Mouse (Mus musculus) kidney, adult 11 months (tissue): Measurements from ENCODE around the gene Tecta.
A peak's percentile ranks its signal among the peaks of the same experiment; 100 is the strongest.

ENCODE experiments used
- DNase-seq: peaks from one replicate; pipeline ENCODE4 v3.0.0; 2022

The Tecta gene

GRCm38 (mm10) chr9:42385656-42386055 lies 14.1 kb downstream of the Tecta start:
- no peak for DNase-seq

- DNase-seq, result no peak
Measured at GRCm38 (mm10) chr9:42382628-42383347, 16.9 kb downstream of the Tecta start.

- no peak for DNase-seq
Measured at GRCm38 (mm10) chr9:42382063-42382462, 17.7 kb downstream of the Tecta start.

GRCm38 (mm10) chr9:42378071-42378470 lies 21.7 kb downstream of the Tecta start:
- DNase-seq, result no peak

GRCm38 (mm10) chr9:42377656-42378055 lies 22.1 kb downstream of the Tecta start:
- DNase-seq, result no peak

GRCm38 (mm10) chr9:42371670-42372368 lies 27.9 kb downstream of the Tecta start:
- DNase-seq, result no peak

GRCm38 (mm10) chr9:42357585-42357984 lies 42.1 kb downstream of the Tecta start:
- DNase-seq, result no peak

GRCm38 (mm10) chr9:42354871-42355270 lies 44.9 kb downstream of the Tecta start:
- DNase-seq, result no peak

GRCm38 (mm10) chr9:42349791-42350190 lies 49.9 kb downstream of the Tecta start:
- DNase-seq, result no peak

GRCm38 (mm10) chr9:42346297-42346696 lies 53.4 kb downstream of the Tecta start:
- no peak for DNase-seq

- DNase-seq, result no peak
Measured at GRCm38 (mm10) chr9:42339151-42339550, 60.6 kb downstream of the Tecta start.

- no peak for DNase-seq
Measured at GRCm38 (mm10) chr9:42337026-42337425, 62.7 kb downstream of the Tecta start.

GRCm38 (mm10) chr9:42336575-42336974 lies 63.2 kb downstream of the Tecta start:
- DNase-seq, result no peak

GRCm38 (mm10) chr9:42334885-42335284 lies 64.8 kb downstream of the Tecta start:
- DNase-seq, result no peak

- no peak for DNase-seq
Measured at GRCm38 (mm10) chr9:42332692-42333091, 67.0 kb downstream of the Tecta start.

- no peak for DNase-seq
Measured at GRCm38 (mm10) chr9:42331341-42331740, 68.4 kb downstream of the Tecta start.

GRCm38 (mm10) chr9:42329753-42330152 lies 70.0 kb downstream of the Tecta start:
- peak; percentile 9 for DNase-seq

- no peak for DNase-seq
Measured at GRCm38 (mm10) chr9:42326688-42327440, 72.9 kb downstream of the Tecta start.

- no peak for DNase-seq
Measured at GRCm38 (mm10) chr9:42324640-42325394, 74.9 kb downstream of the Tecta start.

- DNase-seq, result no peak
Measured at GRCm38 (mm10) chr9:42323238-42323637, 76.5 kb downstream of the Tecta start.

- DNase-seq, result no peak
Measured at GRCm38 (mm10) chr9:42321442-42321841, 78.3 kb downstream of the Tecta start.

- DNase-seq, result no peak
Measured at GRCm38 (mm10) chr9:42320616-42321015, 79.1 kb downstream of the Tecta start.

GRCm38 (mm10) chr9:42318455-42318987 lies 81.2 kb downstream of the Tecta start:
- no peak for DNase-seq
